Mouse (Mus musculus) stomach, embryonic 16.5 days (tissue): ENCODE data around the gene Nosip. TPM values are rescaled to one million over a fixed set of nuclear protein-coding genes. Genes with fewer than 3 reads are reported as not detected.

Source experiments
- microRNA counts: library from miRNA; unstranded; fragments of <30 nt; microRNA quantifications from one replicate; lab custom pipeline; 2016
- microRNA-seq: library from miRNA; unstranded; fragments of <30 nt; microRNA quantifications from one replicate; pipeline ENCODE4, GENCODE M21; 2016
- polyA plus RNA-seq: library from polyadenylated mRNA; unstranded; fragments of >200 nt; fragmentation: Nextera tagmentation; extraction: Ambion mirVana; gene quantifications from 2 replicates; pipeline ENCODE4 v1.2.1, GENCODE M21; 2015

Nosip gene
- polyA plus RNA-seq, 1 experiment from 2014 or later = 55.7 TPM

MicroRNAs within 50 kb of the gene (microRNA counts, 519-probe panel; counts per million panel counts)
- microRNA mmu-miR-150 (lab: Ali Mortazavi, UCI) = 2,457 counts per million, percentile 52 among the panel's probes with 10 or more counts

Small RNA genes lying within 50 kb of the gene (microRNA-seq; reads per million reads assigned to microRNA genes)
- 32.8 reads per million, percentile 43 among the genes with 10 or more reads in this experiment for gene Mir150
- gene Mir5121 = 21.7 reads per million, percentile 39 among the genes with 10 or more reads in this experiment
- gene Mir7054 = 0.83 reads per million

Other genes with a start within 250 kb of the Nosip start
- gene Nup62, start 246.3 kb upstream of the Nosip start, polyA plus RNA-seq = 73.8 and 83.1 TPM in 2 replicates
- gene Il4i1, start 246.0 kb upstream of the Nosip start, polyA plus RNA-seq = 0.88 and 1.3 TPM in 2 replicates
- 3.8 and 4.6 TPM in 2 replicates for gene Atf5, start 245.8 kb upstream of the Nosip start, polyA plus RNA-seq
- gene Akt1s1, start 213.4 kb upstream of the Nosip start, polyA plus RNA-seq = 73.5 and 83.1 TPM in 2 replicates
- 71.7 and 74.1 TPM in 2 replicates for gene Tbc1d17, start 213.3 kb upstream of the Nosip start, polyA plus RNA-seq
- 32.6 and 34.8 TPM in 2 replicates for gene Pnkp, start 205.3 kb upstream of the Nosip start, polyA plus RNA-seq
- 150 and 156 TPM in 2 replicates for gene Ptov1, start 192.6 kb upstream of the Nosip start, polyA plus RNA-seq
- 89.9 and 94.0 TPM in 2 replicates for gene Med25, start 169.7 kb upstream of the Nosip start, polyA plus RNA-seq
- gene Fuz, start 166.3 kb upstream of the Nosip start, polyA plus RNA-seq = 23.1 and 24.7 TPM in 2 replicates
- gene Ap2a1, start 132.9 kb upstream of the Nosip start, polyA plus RNA-seq = 52.6 and 55.6 TPM in 2 replicates
- gene Tsks, start 119.2 kb upstream of the Nosip start, polyA plus RNA-seq = 0.06 TPM in 1 of 2 replicates, not detected in the other
- 19.9 and 23.4 TPM in 2 replicates for gene Cpt1c, start 87.6 kb upstream of the Nosip start, polyA plus RNA-seq
- 302 and 324 TPM in 2 replicates for gene Prmt1, start 75.9 kb upstream of the Nosip start, polyA plus RNA-seq
- 96.2 and 96.4 TPM in 2 replicates for gene Irf3, start 64.8 kb upstream of the Nosip start, polyA plus RNA-seq
- 43.8 and 45.8 TPM in 2 replicates for gene Bcl2l12, start 63.7 kb upstream of the Nosip start, polyA plus RNA-seq
- gene Scaf1, start 46.1 kb upstream of the Nosip start, polyA plus RNA-seq = 22.9 and 24.5 TPM in 2 replicates
- 63.6 and 68.0 TPM in 2 replicates for gene Rras, start 44.5 kb upstream of the Nosip start, polyA plus RNA-seq
- gene Prr12, start 9.5 kb upstream of the Nosip start, polyA plus RNA-seq = 8.3 and 8.7 TPM in 2 replicates
- 24.7 and 27.4 TPM in 2 replicates for gene Prrg2, start 248 bp downstream of the Nosip start, polyA plus RNA-seq
- 388 and 395 TPM in 2 replicates for gene Rcn3, start 29.8 kb downstream of the Nosip start, polyA plus RNA-seq
- gene Fcgrt, start 41.4 kb downstream of the Nosip start, polyA plus RNA-seq = 138 and 149 TPM in 2 replicates
- 1,225 and 1,374 TPM in 2 replicates for gene Rps11, start 62.0 kb downstream of the Nosip start, polyA plus RNA-seq
- gene Rpl13a, start 66.3 kb downstream of the Nosip start, polyA plus RNA-seq = 1,102 and 1,332 TPM in 2 replicates
- gene Gm45713, start 73.8 kb downstream of the Nosip start, polyA plus RNA-seq = not detected in 2 replicates
- 2.2 and 2.8 TPM in 2 replicates for gene Flt3l, start 74.0 kb downstream of the Nosip start, polyA plus RNA-seq
- 81.0 and 81.9 TPM in 2 replicates for gene Pih1d1, start 91.9 kb downstream of the Nosip start, polyA plus RNA-seq
- gene Aldh16a1, start 92.2 kb downstream of the Nosip start, polyA plus RNA-seq = 39.5 and 49.2 TPM in 2 replicates
- gene Slc17a7, start 101.5 kb downstream of the Nosip start, polyA plus RNA-seq = 0.15 and 0.22 TPM in 2 replicates
- not detected in 2 replicates for gene Gfy, start 117.1 kb downstream of the Nosip start, polyA plus RNA-seq
- gene Pth2, start 118.6 kb downstream of the Nosip start, polyA plus RNA-seq = not detected in 2 replicates
- gene Ccdc155, start 142.5 kb downstream of the Nosip start, polyA plus RNA-seq = 0.55 and 1.5 TPM in 2 replicates
- gene Dkkl1, start 149.7 kb downstream of the Nosip start, polyA plus RNA-seq = 2.1 and 4.9 TPM in 2 replicates
- 93.9 and 101 TPM in 2 replicates for gene Tead2, start 153.3 kb downstream of the Nosip start, polyA plus RNA-seq
- 2.7 and 5.0 TPM in 2 replicates for gene Cd37, start 176.7 kb downstream of the Nosip start, polyA plus RNA-seq
- gene Slc6a16, start 178.7 kb downstream of the Nosip start, polyA plus RNA-seq = not detected in 2 replicates
- gene Slc6a21, start 215.1 kb downstream of the Nosip start, polyA plus RNA-seq = not detected in 2 replicates